Mouse (Mus musculus) layer of hippocampus, adult 9-10 months (tissue): ENCODE measurements around the gene Zfp827.

Experiments used
- DNase-seq: peaks from one replicate; pipeline ENCODE4 v3.0.0; 2022; ENCODE audit warnings: low spot score

Zfp827 gene

DNA sequence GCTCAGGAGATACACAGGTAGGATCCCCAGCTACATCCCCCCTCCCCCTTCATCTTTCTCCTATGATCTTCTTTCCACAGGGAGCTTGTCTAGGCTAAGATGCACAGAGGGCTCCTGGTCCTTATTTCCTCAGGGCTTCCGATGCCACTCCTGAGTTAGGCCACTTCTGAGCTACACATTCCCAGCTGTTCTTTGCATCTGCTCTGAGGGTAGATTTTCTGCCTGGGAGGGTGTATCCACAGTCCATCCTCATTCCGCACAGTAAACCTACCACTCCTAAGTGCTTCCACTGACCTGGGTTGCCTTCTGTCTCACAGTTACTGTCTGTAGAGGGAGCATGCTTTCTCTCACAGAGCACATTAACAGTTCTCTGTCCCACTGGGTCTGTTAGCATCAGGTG, 37.7 kb downstream of the Zfp827 start:
- no peak for DNase-seq

GRCm38 (mm10) chr8:79067812-79068630, 39.8 kb downstream of the Zfp827 start:
- no peak for DNase-seq

GRCm38 (mm10) chr8:79073311-79073710, 45.1 kb downstream of the Zfp827 start:
- DNase-seq, result no peak

DNA sequence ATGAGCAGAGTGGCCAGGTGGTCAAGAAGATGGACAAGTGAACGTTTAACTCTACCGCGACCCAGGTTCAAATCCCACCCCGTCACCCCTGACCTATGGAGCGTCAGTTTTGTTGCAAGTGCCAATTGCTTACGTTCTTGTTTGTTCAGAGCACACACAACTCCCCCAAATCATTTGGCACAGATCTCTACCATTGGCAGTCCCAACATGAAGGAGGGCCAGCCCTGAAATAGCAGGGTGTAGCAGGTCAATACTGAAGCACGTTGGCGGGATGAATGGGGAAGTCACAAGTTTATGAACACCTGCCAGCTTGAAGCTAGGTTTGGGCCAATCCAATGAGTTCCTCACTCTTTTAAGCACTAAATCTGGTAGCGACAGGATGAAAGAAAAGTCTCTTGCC, 46.7 kb downstream of the Zfp827 start:
- DNase-seq, result no peak

GRCm38 (mm10) chr8:79077256-79077655, 49.0 kb downstream of the Zfp827 start:
- DNase-seq, result no peak

GRCm38 (mm10) chr8:79078556-79079195, 50.4 kb downstream of the Zfp827 start:
- no peak for DNase-seq

- no peak for DNase-seq
These were observed 50.9 kb downstream of the Zfp827 start for GRCm38 (mm10) chr8:79079196-79079561.

- no peak for DNase-seq
These were observed 52.0 kb downstream of the Zfp827 start for GRCm38 (mm10) chr8:79080096-79080739.

GRCm38 (mm10) chr8:79081333-79081732, 53.1 kb downstream of the Zfp827 start:
- no peak for DNase-seq

DNA sequence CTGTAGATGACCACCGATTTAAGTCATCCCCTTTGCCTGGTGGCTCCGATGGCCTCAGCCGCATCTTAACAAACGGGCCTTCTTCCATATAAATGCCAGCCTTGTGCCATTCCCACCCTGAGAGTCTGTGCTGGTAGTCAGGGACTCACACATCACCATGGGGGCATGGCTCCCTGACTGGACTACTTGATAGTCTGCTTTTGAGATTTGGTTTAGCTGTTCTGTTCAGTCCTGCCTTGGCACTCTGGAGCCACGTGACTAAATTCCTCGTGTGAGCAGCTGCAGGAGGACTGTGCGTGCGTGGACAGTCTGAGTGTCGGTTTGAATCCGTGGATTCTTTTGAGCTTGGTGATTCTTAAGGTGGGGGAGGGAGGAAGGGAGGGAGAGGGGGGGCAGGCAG, 53.7 kb downstream of the Zfp827 start:
- DNase-seq, result no peak

- DNase-seq, result no peak
These were observed 55.5 kb downstream of the Zfp827 start for GRCm38 (mm10) chr8:79083461-79084358.

DNA sequence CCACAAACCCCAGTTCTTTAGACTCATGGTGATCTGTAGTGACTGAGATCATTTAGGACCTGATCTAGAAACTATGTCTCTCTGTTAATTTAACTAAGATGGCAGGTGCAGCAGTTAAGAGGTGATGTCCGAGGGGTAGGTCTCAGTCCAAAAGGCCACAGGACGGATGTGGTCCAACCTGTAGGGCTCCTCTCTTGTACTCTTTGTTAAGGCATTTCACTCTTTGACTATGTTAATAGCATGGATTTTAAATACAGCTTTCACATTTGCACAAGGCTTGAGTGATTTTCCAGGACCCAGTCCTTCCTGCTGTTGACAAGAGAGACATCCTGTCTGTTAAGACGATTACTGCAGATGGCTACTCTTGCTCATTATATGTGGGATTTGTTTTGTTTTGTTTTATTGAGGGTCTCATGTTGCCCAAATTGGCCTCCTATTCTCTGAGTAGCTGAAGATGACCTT, 56.2 kb downstream of the Zfp827 start:
- DNase-seq, result no peak

- DNase-seq, result no peak
These were observed 66.2 kb downstream of the Zfp827 start for GRCm38 (mm10) chr8:79094422-79094821.

- DNase-seq, result no peak
These were observed 66.9 kb downstream of the Zfp827 start for GRCm38 (mm10) chr8:79095162-79095561.

GRCm38 (mm10) chr8:79096970-79097369, 68.7 kb downstream of the Zfp827 start:
- DNase-seq, result no peak

DNA sequence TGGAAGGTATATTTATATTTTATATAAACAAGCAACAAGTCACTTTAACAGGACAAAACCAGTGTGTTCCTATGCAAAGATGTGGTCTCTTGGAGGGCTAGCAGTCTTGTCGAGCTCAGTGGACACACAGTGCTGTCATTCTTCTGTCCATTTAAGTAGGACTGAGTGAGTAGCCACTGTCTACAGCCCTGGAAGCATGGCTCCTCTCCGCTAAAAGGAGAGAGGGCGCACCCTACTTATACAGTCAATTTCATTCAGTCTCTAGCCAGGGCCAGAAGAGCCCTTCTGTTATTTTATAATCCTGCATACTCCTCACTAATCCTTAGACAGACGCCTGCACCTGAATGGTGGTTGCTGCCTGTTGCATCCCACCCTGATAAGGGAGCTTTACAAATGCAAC, 74.5 kb downstream of the Zfp827 start:
- no peak for DNase-seq

DNA sequence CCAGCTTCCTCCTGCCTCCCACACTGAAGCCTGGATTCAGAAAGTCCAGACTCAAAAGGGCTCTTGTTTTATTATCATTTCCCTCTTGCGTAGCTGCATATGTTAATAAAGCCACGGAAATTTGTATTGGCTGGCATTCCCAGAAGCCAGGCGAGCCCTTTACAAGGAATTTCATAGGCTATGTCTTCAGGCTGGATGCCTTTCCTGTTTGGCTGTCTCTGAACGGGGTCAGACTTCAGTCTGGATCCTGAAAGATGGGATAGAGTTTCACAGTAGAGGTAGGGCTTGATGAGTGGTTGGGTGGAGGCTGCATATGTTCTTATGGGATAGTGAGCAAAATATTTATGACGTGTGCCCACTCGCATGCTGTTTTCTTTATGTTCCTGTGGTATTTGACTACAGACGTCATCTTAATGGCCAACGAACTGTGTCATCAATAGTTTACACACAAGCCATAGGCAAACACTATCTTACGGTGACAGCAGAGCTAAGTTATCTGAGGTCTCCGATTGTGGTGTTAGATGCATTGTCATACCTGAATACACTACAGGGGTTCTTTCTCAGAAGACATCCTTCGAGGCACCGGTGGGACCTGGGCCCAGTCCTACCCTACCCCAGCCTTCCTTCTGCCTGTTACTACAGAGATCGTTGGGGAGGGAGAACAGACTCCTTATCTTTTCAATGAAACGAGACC, 75.1 kb downstream of the Zfp827 start:
- DNase-seq, result no peak

DNA sequence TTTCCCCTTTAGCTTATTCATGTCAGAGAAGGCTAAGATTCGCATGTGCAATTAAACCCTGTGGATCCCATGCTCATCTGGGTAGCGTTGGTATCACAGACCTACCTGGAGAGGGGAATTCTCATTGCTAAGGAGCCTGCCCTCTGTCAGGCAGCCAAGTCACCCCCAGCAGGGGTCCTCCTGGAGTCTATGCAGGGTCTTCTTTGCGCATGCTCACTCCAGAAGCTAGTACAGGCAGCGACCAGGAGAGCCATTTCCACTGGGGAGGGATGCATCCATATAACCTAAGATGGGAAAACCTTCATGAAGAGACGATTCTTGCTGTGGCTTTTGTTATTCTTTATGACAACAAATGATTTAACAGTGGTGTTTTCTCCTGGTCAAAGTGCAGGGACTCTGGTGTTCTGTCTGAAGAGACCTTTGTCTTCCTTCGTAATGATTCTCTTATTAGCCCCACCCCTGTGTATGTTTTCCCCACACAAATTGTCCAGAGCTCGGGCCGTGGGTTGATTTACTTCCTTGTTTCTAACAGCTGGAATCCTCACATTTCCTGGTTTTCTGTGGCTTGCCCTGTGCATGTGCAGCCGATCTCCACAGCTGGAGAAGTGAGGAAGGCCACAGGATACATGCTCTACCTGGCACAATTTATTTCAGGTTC, 75.8 kb downstream of the Zfp827 start:
- no peak for DNase-seq

- no peak for DNase-seq
These were observed 76.4 kb downstream of the Zfp827 start for GRCm38 (mm10) chr8:79104634-79105033.

DNA sequence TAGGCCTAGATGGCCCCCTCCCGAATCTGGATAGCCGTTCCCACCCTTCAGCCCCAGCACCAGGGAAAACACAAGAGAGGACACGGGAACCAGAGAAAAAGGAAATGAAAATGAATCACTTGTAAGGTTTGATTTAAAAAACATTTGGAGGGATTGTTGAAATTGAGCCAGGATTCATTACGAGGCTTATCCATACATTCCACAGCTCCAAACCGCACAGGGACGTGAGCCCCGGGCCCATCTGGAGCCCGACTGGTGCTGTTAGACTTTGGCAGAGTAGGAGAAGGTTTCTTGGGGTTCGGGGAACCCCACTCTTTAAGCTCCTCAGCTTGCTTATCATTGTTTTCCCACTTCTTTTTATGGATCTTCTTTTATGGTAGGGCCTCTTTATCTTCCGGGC, 76.9 kb downstream of the Zfp827 start:
- DNase-seq, result no peak

- DNase-seq, result no peak
These were observed 83.2 kb downstream of the Zfp827 start for GRCm38 (mm10) chr8:79111461-79111860.
